Mouse (Mus musculus): Measurements from ENCODE around the gene Amh.

GRCm38 (mm10) chr10:80784871-80785270, 20.2 kb upstream of the Amh start:
- TF ChIP-seq EP300 (IDR thresholded peaks at IDR 0.05; ENCODE audit: low read depth): no peak
- no peak for TF ChIP-seq CTCF (IDR thresholded peaks at IDR 0.05; ENCODE audit: low read depth)

Measured in heart, postnatal 0 days (tissue).